Mouse (Mus musculus): ENCODE measurements around the gene Slc9a4.
"Not testable (repeated sequence)": the region's sequence is repeated elsewhere in the genome, so short reads cannot be mapped to it uniquely, and the experiment has no call there.

The Slc9a4 gene

GRCm38 (mm10) chr1:40650803-40651497, 71.1 kb downstream of the Slc9a4 start:
- DNase-seq (ENCODE audit: low read depth), result no peak

- no peak for DNase-seq (ENCODE audit: low read depth)
Measured at GRCm38 (mm10) chr1:40657035-40657434, 77.2 kb downstream of the Slc9a4 start.

GRCm38 (mm10) chr1:40657978-40658496, 78.2 kb downstream of the Slc9a4 start:
- peak; percentile 25 for DNase-seq (ENCODE audit: low read depth)

GRCm38 (mm10) chr1:40659017-40659416, 79.1 kb downstream of the Slc9a4 start:
- no peak for DNase-seq (ENCODE audit: low read depth)

GRCm38 (mm10) chr1:40659496-40659895, 79.6 kb downstream of the Slc9a4 start:
- DNase-seq (ENCODE audit: low read depth), result no peak

GRCm38 (mm10) chr1:40660838-40661237, 81.0 kb downstream of the Slc9a4 start:
- DNase-seq (ENCODE audit: low read depth), result no peak

GRCm38 (mm10) chr1:40665401-40666370, 85.8 kb downstream of the Slc9a4 start:
- no peak for DNase-seq (ENCODE audit: low read depth)

- not testable (repeated sequence) for DNase-seq (ENCODE audit: low read depth)
Measured at GRCm38 (mm10) chr1:40667442-40667841, 87.6 kb downstream of the Slc9a4 start.

GRCm38 (mm10) chr1:40670025-40670424, 90.1 kb downstream of the Slc9a4 start:
- DNase-seq (ENCODE audit: low read depth), result no peak

GRCm38 (mm10) chr1:40671490-40671889, 91.6 kb downstream of the Slc9a4 start:
- DNase-seq (ENCODE audit: low read depth), result no peak

- DNase-seq (ENCODE audit: low read depth), result no peak
Measured at GRCm38 (mm10) chr1:40677306-40677705, 97.4 kb downstream of the Slc9a4 start.

Measured in c-Kit-positive CD71-positive TER-119-negative erythroid progenitor cells, embryonic 14.5 days (primary cell).